Mouse (Mus musculus): Measurements from ENCODE around the gene Sdhb.

Sdhb gene

DNA sequence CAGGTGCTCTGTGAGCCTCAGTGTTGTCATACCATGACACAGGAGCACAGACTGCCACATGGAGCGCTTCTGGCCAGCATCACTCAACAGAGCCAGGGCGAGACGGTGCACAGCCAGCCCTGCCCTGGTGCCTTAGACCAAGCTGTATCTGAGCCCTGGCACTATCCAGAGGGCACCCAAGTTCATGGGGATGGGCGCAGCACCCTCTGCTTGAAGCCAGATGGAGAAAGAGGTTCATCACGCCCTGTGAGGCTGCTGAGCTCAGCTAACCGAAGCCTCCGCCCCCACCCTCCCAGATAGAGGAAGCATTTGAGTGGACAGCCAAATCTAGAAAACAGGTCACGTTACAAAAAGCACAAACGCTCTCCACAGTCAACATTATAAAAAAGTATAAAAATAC is 55.3 kb downstream of the Sdhb start:
- DNase-seq = no peak

DNA sequence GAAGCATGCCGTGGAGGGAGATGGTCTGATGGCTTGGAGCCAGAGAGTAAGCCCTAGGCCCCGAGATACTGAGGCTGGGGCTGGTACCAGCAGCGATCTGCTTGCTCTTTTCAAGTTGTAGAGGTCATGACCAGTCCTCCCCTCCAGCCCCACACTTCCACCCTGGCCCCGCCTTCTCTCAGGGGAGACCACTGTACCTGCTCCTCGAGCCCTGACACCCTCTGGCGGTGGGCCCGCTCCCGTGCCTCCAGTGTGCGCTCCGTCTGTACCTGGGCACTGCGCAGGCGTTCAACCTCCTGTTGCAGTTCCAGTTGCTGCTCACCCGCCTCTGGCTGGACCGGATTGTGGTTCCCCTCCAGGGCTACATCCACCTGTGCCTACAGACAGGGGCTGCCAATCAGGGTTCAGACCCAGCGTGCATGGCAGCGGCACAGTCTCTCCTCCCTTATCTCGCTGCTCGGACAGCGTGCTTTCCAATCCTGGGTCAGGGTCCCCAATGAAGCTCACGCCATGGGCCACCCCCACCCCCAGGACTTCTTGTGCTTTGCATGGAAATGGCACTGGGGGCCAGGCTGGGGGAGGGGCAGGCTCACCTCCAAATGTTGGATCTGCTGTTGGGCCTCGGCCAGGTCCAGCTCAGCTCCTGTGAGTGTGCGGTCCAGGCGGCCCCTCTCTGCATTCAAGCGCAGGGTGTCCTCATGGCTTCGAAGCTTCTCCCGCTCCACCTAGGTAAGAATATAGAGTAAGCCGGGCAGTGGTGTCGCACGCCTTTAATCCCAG is 56.8 kb downstream of the Sdhb start:
- DNase-seq = no peak

DNA sequence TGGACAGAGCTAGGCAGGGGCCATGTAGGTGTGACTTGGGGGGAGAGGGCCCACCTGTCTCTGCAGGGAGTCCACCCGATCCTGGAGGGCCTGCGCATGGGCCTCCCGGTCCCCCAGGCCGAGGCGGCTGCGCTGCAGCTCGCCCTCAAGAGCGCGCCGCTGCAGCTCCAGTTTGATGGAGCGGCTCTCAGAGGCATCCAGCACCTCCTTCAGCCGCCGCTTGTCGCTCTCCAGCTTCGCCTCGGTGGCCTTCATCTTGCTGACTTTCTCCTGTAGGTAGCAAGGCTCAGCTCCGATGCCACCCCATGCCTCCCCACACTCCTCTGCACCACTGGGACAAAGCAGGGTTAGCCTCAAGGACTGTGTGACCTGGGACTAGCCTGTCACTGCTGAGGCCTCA is 59.2 kb downstream of the Sdhb start:
- no peak for DNase-seq

DNA sequence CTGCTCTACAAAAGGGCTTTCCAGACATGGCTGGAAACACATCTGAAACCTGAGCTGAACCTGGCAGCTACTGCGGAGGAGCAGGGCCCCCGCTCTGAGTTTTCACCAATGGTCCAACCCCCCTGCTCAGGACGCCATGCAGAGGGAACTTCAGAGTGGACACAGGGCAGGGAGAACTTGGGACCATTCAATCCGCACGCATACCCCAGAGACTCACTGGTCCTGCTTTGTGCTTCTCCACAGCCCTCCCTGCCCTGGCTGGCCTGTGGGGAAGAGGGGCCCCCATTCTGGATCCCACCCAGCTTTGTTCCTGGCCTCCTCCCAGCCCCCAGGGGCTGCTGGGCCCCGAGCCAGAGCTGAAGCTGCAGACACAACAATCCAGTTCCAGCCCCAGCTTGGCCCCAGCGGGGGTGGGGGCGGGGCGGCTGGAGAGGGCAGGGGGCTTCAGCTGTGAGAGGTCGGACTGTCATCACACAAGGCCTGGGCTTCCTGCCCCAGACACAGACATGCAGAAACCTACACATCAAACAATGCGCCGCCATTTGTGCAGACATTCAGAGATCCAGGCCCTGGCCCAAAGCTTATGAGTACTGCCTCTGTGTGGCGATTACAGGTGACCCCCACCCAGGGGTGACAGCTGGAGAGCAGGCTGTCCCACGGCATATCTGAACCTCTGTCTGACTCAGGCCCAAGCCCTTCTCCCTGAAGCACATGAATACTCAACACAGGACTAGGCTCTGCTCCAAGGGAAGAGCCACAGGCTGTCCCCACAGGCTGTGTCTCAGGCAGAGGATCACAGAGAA is 60.0 kb downstream of the Sdhb start:
- DNase-seq = peak; percentile 91

DNA sequence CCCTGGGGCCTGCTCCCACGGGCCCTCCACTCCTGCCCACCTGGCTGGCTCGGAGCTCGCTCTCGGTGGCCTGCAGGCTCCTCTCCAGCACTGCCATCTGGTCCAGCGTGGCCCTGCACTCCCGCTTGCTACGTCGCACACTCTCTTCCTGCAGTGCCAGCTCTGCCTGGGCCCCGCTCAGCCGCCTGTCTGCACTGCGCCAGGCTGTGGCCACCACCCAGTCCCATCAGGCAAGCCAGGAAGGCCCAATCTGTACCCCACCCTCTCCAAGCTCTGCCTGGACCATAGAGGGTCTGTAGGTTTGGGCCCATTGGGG is 60.6 kb downstream of the Sdhb start:
- DNase-seq = no peak

DNA sequence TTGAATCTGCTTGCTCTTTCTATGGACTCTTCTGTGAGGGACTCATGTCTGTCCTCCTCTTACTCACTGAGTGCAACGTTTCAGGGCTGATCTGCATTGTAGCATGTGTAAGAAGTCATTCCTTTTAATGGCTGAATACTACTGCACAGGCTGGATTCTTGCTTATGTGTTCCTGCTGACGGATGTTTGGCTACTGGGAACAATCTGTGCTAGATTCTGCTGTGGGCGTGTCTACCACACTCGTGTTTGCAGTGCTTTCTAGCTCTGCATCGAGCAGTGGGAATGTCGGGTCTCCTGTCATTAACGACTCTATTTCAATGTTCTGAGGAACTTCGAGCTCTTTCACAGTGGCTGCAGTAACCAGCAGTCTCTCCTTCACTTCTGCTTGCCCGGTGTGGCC is 63.0 kb downstream of the Sdhb start:
- peak; percentile 53 for DNase-seq

DNA sequence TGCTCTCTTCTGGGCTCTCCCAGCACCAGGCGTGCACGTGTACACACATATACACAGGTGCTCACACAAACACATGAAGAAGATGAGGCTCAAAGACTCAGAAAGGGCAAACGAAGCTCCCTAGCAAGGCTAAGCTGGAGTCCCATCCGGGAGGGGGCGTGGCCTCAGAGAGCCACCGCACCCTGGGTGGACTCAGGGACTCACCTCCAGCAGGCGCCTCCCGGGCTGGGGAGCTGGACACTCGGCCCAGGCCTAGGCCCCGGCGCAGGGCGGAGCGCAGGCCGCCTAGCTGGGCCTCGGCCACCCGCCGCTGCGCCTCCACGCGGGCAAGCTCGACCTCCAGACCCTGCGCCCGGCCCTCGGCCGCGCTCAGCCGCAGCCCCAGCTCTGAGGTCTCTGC is 64.0 kb downstream of the Sdhb start:
- DNase-seq = no peak

Measured in lung, postnatal 10 days (tissue).